Mouse (Mus musculus) liver, embryonic 14.5 days (tissue): ENCODE data around the gene Trim56. TPM values are rescaled to one million over a fixed set of nuclear protein-coding genes. Genes with fewer than 3 reads are reported as not detected.
A peak's percentile ranks its signal among the peaks of the same experiment; 100 is the strongest.

Experiments used
- ATAC-seq: fragments of 200-750 bp; cut with Nextera tagmentation; 2 replicates; pipeline ENCODE4 v1.8.0; 2017; ENCODE audit warnings: moderate number of reproducible peaks, mild to moderate bottlenecking, moderate library complexity; ENCODE audit not compliant: insufficient read depth
- DNase-seq, 3 experiments: peaks; one replicate each; pipeline ENCODE4 v3.0.0-alpha.2; 2012 to 2013; ENCODE audit warnings: low read depth in 3 of 3, low spot score in 3 of 3
- H3K27ac ChIP-seq: fragments of 300-500 bp; sonication (generic); 2 replicates; pipeline ENCODE4 v1.5.1; 2014; ENCODE audit warnings: moderate library complexity, mild to moderate bottlenecking, control low read depth, inconsistent platforms
- H3K27me3 ChIP-seq: fragments of 300-500 bp; sonication (generic); 2 replicates; pipeline ENCODE4 v1.6.1; 2014; ENCODE audit warnings: mild to moderate bottlenecking, low read length, moderate library complexity; ENCODE audit not compliant: control insufficient read depth, insufficient read depth
- H3K36me3 ChIP-seq: fragments of 300-500 bp; sonication (generic); replicated peaks from 2 replicates; pipeline ENCODE4 v1.6.1; 2014; ENCODE audit warnings: low read depth; ENCODE audit not compliant: control insufficient read depth, insufficient read depth
- H3K4me1 ChIP-seq, 2 experiments: fragments of 200-500 bp in 1 of 2; fragments of 300-500 bp in 1 of 2; sonication (generic) in 1 of 2; replicated peaks; 2 replicates each; pipeline ENCODE4 v1.6.1; 2012 to 2014; ENCODE audit warnings: antibody characterized with exemption in 1 of 2, inconsistent platforms in 1 of 2, low read length in 1 of 2; ENCODE audit not compliant: control insufficient read depth in 2 of 2, insufficient read depth in 2 of 2
- H3K4me2 ChIP-seq: fragments of 300-500 bp; sonication (generic); 2 replicates; pipeline ENCODE4 v1.6.1; 2014; ENCODE audit warnings: low read depth, mild to moderate bottlenecking, control low read depth, moderate library complexity
- H3K4me3 ChIP-seq, 2 experiments: fragments of 200-500 bp in 1 of 2; fragments of 300-500 bp in 1 of 2; sonication (generic) in 1 of 2; 2 replicates each; pipeline ENCODE4 v1.5.1; 2012 to 2014; ENCODE audit warnings: low read depth in 2 of 2, low read length in 2 of 2, mild to moderate bottlenecking in 2 of 2, control low read depth in 1 of 2, inconsistent platforms in 1 of 2, moderate library complexity in 1 of 2; ENCODE audit not compliant: insufficient read depth in 1 of 2
- H3K9ac ChIP-seq: fragments of 300-500 bp; sonication (generic); replicated peaks from 2 replicates; pipeline ENCODE4 v1.6.1; 2014; ENCODE audit warnings: mild to moderate bottlenecking, control low read depth, moderate library complexity
- H3K9me3 ChIP-seq: fragments of 300-500 bp; sonication (generic); 2 replicates; pipeline ENCODE4 v1.6.1; 2016; ENCODE audit warnings: low read length, mixed read lengths; ENCODE audit not compliant: control insufficient read depth
- CTCF ChIP-seq: IDR thresholded peaks from 2 replicates; pipeline ENCODE4 v1.5.1; 2016; ENCODE audit warnings: antibody characterized with exemption, low read depth, control low read depth
- EP300 ChIP-seq: IDR thresholded peaks from 2 replicates; pipeline ENCODE4 v1.6.1; 2016; ENCODE audit warnings: antibody characterized with exemption, low read depth
- WGBS: fragments of 180-500 bp; shearing (Covaris S2); extraction: QIAGEN DNeasy Blood & Tissue Kit; methylation state at CpG from one replicate; pipeline ENCODE4 v1.1.7; 2014; ENCODE audit not compliant: insufficient replicate concordance; 5-methylcytosine and 5-hydroxymethylcytosine counted together
- polyA plus RNA-seq, 2 experiments: library from polyadenylated mRNA; depleted of rRNA in 1 of 2; stranded (reverse) in 1 of 2; unstranded in 1 of 2; fragments of >200 nt; fragmentation: Nextera tagmentation in 1 of 2; extraction: Ambion mirVana in 1 of 2; gene quantifications; 2 replicates each; pipeline versions ENCODE4 v1.2.1 to v1.2.3; 2012 to 2014

Trim56 gene
- polyA plus RNA-seq, 2 experiments, result 5.4 to 7.8 TPM

- Histone ChIP-seq H3K27ac (no peak overlapping the region), H3K4me1 (peaks cover 29 to 36% of the 10 kb centered on the region in 2 experiments), H3K9me3 (peaks cover 29% of the 10 kb centered on the region), H3K27me3 (no peaks in the 10 kb centered on the region), H3K9ac (no peak overlapping the region), H3K36me3 (peaks cover 8% of the 10 kb centered on the region), H3K4me3 (no peak overlapping the region), H3K4me2 (no peak overlapping the region)
- TF ChIP-seq EP300, result no peak
- WGBS, result 51% methylated on average over 6 of the region's 6 CpGs
- no peak for ATAC-seq
- no peak for DNase-seq
Measured at GRCm38 (mm10) chr5:137108111-137108510, 7.9 kb downstream of the Trim56 start.

- Histone ChIP-seq H3K27ac (no peak overlapping the region), H3K27me3 (no peaks in the 10 kb centered on the region), H3K36me3 (peaks cover 3% of the 10 kb centered on the region), H3K4me3 (no peak overlapping the region), H3K9me3 (peaks cover 24% of the 10 kb centered on the region), H3K9ac (no peak overlapping the region), H3K4me2 (no peak overlapping the region), H3K4me1 (peaks cover 32 to 38% of the 10 kb centered on the region in 2 experiments)
- WGBS, result 66% methylated on average over 8 of the region's 8 CpGs
- no peak for TF ChIP-seq EP300
- TF ChIP-seq CTCF, result no peak
- DNase-seq, result no peak
- no peak for ATAC-seq
Measured at GRCm38 (mm10) chr5:137107670-137108069, 8.3 kb downstream of the Trim56 start.

GRCm38 (mm10) chr5:137107024-137107423, 9.0 kb downstream of the Trim56 start:
- H3K27me3 ChIP-seq, result no peaks in the 10 kb centered on the region
- H3K4me2 ChIP-seq, result no peak overlapping the region; the same call in 1 of the 2 replicates
- H3K36me3 ChIP-seq, result no peaks in the 10 kb centered on the region; the same call in 1 of the 2 replicates
- no peak overlapping the region for H3K27ac ChIP-seq
- no peak for TF ChIP-seq EP300
- peak; percentile 91 for TF ChIP-seq CTCF
- no peak overlapping the region for H3K4me3 ChIP-seq
- peaks cover 21% of the 10 kb centered on the region for H3K9me3 ChIP-seq
- ATAC-seq (no peak), DNase-seq (peak; percentile 72 to 80 (median 77))
- no peak overlapping the region for H3K9ac ChIP-seq
- WGBS, result 3% methylated on average over 6 of the region's 6 CpGs
- peaks cover 38 to 45% of the 10 kb centered on the region in 2 experiments for H3K4me1 ChIP-seq

- Histone ChIP-seq H3K9ac (no peak overlapping the region), H3K4me2 (no peak overlapping the region), H3K27ac (no peak overlapping the region), H3K27me3 (no peaks in the 10 kb centered on the region), H3K36me3 (no peaks in the 10 kb centered on the region), H3K4me3 (no peak overlapping the region), H3K9me3 (peaks cover 16% of the 10 kb centered on the region), H3K4me1 (peaks cover 41 to 50% of the 10 kb centered on the region in 2 experiments)
- no peak for TF ChIP-seq CTCF
- no peak for TF ChIP-seq EP300
- DNase-seq (no peak), ATAC-seq (no peak)
- WGBS, result 77% methylated on average over 4 of the region's 4 CpGs
Measured at GRCm38 (mm10) chr5:137106434-137106833, 9.6 kb downstream of the Trim56 start.

GRCm38 (mm10) chr5:137103969-137104368, 12.0 kb downstream of the Trim56 start:
- Histone ChIP-seq H3K9me3 (no peaks in the 10 kb centered on the region), H3K9ac (peak overlapping the region; percentile 73), H3K27me3 (no peaks in the 10 kb centered on the region), H3K36me3 (no peaks in the 10 kb centered on the region), H3K4me1 (peaks cover 55 to 66% of the 10 kb centered on the region in 2 experiments), H3K4me2 (peak overlapping the region; percentile 70), H3K27ac (peak overlapping the region; percentile 95), H3K4me3 (no peak overlapping the region)
- 75% methylated on average over 2 of the region's 2 CpGs for WGBS
- DNase-seq (no peak), ATAC-seq (no peak)
- TF ChIP-seq EP300, result no peak
- TF ChIP-seq CTCF, result peak; percentile 67
